Mouse (Mus musculus) megakaryocyte, embryonic 14.5 days (primary cell): ENCODE data around the gene Nat9. TPM values are rescaled to one million over a fixed set of nuclear protein-coding genes. Genes with fewer than 3 reads are reported as not detected.

Source experiments
- H3K27me3 ChIP-seq: replicated peaks from 2 replicates; pipeline ENCODE3; 2012; ENCODE audit warnings: inconsistent platforms
- H3K36me3 ChIP-seq: replicated peaks from 2 replicates; pipeline ENCODE3; 2012; ENCODE audit warnings: low read length, inconsistent platforms, mixed read lengths
- H3K4me1 ChIP-seq: 2 replicates; pipeline ENCODE4 v1.6.1; 2012; ENCODE audit warnings: inconsistent platforms
- H3K4me3 ChIP-seq: replicated peaks from 2 replicates; pipeline ENCODE3; 2012; ENCODE audit warnings: moderate library complexity, mild to moderate bottlenecking, inconsistent platforms
- H3K9me3 ChIP-seq: 2 replicates; pipeline ENCODE4 v1.6.1; 2012; ENCODE audit warnings: inconsistent platforms
- FLI1 ChIP-seq: IDR thresholded peaks from 2 replicates; pipeline ENCODE4 v1.6.1; 2012; ENCODE audit warnings: low read length, inconsistent platforms, mixed read lengths
- GATA1 ChIP-seq: IDR thresholded peaks from 3 replicates; pipeline ENCODE4 v1.6.1; 2012; ENCODE audit warnings: mixed read lengths, low read length, inconsistent platforms, borderline replicate concordance
- polyA plus RNA-seq: library from polyadenylated mRNA; stranded (reverse); fragments of >175 nt; gene quantifications from 2 replicates; pipeline ENCODE4 v1.2.3, GENCODE M21; 2012; ENCODE audit warnings: low replicate concordance; ENCODE audit not compliant: insufficient read depth

Nat9 gene
- polyA plus RNA-seq, 1 experiment, result 27.1 TPM

DNA sequence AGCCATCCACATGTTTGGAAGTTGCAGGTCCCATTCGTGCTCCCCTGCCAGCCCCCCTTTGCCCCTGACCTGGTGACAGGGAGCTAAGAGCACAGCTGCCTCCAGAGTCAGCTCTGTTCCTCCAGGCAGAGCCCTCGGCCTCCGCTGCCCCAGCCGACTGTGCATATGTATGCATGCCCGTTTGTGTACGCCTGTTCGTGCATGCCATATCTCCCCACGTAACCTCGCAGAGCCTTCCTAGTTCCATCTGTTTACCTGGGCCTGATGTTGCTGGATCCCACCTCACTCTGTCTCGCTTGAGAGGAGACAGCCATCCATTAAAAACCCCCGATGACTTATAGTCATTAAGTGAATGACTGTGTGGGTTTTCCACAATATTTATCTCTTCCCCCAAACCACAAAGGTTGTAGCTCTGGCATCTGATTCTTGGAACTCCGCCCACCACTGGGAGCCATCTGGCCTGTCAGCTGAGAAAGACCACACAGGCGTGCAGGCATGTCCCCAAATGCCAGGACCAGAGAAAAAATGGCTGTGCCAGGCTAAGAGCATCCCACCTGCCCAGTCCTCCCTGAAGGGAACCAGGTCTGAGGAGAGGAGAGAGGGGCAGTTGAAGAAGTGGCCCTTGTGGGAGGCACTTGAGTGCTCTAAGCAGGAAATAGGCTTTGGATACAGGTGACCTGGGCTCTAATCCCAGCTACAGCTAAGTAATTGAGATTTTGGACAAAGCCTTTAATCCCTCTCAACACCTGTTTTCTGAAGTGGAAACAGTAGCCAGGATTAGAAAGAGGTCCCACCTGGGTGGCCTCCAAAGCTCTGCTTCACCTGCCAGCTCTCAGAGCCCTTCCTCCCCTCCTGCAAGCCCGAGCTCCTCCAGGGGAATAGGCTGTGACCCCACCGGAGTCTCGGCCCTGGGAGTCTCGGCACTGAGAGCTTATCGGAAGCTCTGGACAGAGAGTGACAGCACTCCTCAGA, 30.1 kb upstream of the Nat9 start:
- no peak for TF ChIP-seq FLI1
- no peak for TF ChIP-seq GATA1
- Histone ChIP-seq H3K4me1 (peaks cover 35% of the 10 kb centered on the region), H3K36me3 (peaks cover 82% of the 10 kb centered on the region), H3K9me3 (no peaks in the 10 kb centered on the region), H3K27me3 (peaks cover 3% of the 10 kb centered on the region), H3K4me3 (no peak overlapping the region)

GRCm38 (mm10) chr11:115215123-115215522, 27.5 kb upstream of the Nat9 start:
- H3K36me3 ChIP-seq, result peaks cover 86% of the 10 kb centered on the region
- no peaks in the 10 kb centered on the region for H3K9me3 ChIP-seq
- TF ChIP-seq FLI1 (no peak), GATA1 (no peak)
- peaks cover 3% of the 10 kb centered on the region for H3K27me3 ChIP-seq
- H3K4me1 ChIP-seq, result peaks cover 41% of the 10 kb centered on the region
- H3K4me3 ChIP-seq, result no peak overlapping the region

GRCm38 (mm10) chr11:115212116-115212515, 24.5 kb upstream of the Nat9 start:
- TF ChIP-seq FLI1 (no peak), GATA1 (no peak)
- peaks cover 16% of the 10 kb centered on the region for H3K4me1 ChIP-seq
- no peaks in the 10 kb centered on the region for H3K9me3 ChIP-seq
- peaks cover 91% of the 10 kb centered on the region for H3K36me3 ChIP-seq
- peaks cover 3% of the 10 kb centered on the region for H3K27me3 ChIP-seq
- no peak overlapping the region for H3K4me3 ChIP-seq

GRCm38 (mm10) chr11:115209958-115210357, 22.3 kb upstream of the Nat9 start:
- Histone ChIP-seq H3K9me3 (no peaks in the 10 kb centered on the region), H3K4me3 (no peak overlapping the region), H3K36me3 (peaks cover 94% of the 10 kb centered on the region), H3K4me1 (peaks cover 22% of the 10 kb centered on the region), H3K27me3 (peaks cover 3% of the 10 kb centered on the region)
- TF ChIP-seq FLI1, result no peak
- TF ChIP-seq GATA1, result no peak

- Histone ChIP-seq H3K9me3 (no peaks in the 10 kb centered on the region), H3K27me3 (peaks cover 3% of the 10 kb centered on the region), H3K4me1 (peaks cover 22% of the 10 kb centered on the region), H3K36me3 (peaks cover 95% of the 10 kb centered on the region), H3K4me3 (no peak overlapping the region)
- TF ChIP-seq FLI1 (no peak), GATA1 (no peak)
Measured at GRCm38 (mm10) chr11:115208776-115209732, 21.4 kb upstream of the Nat9 start.

DNA sequence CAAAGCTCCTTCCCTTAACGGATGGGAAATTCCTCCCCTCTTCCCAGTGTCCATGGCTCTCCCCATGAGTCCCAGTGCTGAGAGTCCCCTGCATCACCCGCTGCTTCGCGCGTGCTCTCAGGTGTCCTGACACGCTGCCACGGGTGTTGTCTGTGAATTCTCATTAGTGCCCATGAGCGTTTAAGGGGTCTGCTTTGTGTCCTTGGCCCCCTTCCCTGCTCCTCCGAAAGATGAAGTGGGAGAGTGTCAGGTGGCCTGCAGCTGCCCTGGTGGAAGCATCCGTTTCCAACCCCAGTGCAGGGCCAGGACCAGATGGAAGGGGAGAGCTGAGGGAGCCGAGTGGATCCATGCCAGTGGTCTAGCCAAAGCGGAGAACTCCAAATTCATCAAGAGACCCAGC, 20.5 kb upstream of the Nat9 start:
- peaks cover 22% of the 10 kb centered on the region for H3K4me1 ChIP-seq

GRCm38 (mm10) chr11:115202756-115203155, 15.1 kb upstream of the Nat9 start:
- no peak for TF ChIP-seq FLI1
- Histone ChIP-seq H3K27me3 (no peaks in the 10 kb centered on the region), H3K9me3 (no peaks in the 10 kb centered on the region), H3K4me1 (peaks cover 14% of the 10 kb centered on the region), H3K36me3 (peaks cover 99% of the 10 kb centered on the region), H3K4me3 (no peak overlapping the region)

More for the DNA sequence above, 20.5 kb upstream of the Nat9 start:
- Histone ChIP-seq H3K36me3 (peaks cover 97% of the 10 kb centered on the region), H3K9me3 (no peaks in the 10 kb centered on the region), H3K27me3 (no peaks in the 10 kb centered on the region), H3K4me3 (no peak overlapping the region)
- TF ChIP-seq GATA1, result no peak
- no peak for TF ChIP-seq FLI1

DNA sequence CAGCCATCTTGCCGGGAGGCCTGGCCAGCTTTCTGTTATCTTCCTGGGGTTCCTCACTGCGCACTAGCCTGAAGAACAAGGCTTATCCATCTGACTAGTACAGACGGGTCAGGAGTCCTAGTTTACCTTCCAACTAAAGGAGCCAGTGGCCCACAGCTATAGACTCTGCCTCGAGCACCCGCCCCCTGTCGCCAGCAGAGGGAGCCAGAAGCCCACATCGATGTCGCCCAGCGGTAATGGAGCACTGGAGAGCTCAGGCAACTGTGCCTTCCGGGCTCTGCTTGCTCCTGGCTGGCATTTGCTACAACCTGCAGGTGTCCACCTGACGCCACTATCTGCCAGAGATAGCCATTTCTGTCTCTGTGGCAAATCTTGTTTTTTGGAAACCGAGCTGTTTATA, 14.7 kb upstream of the Nat9 start:
- peaks cover 99% of the 10 kb centered on the region for H3K36me3 ChIP-seq
- H3K4me1 ChIP-seq, result peaks cover 14% of the 10 kb centered on the region
- no peaks in the 10 kb centered on the region for H3K9me3 ChIP-seq
- H3K27me3 ChIP-seq, result no peaks in the 10 kb centered on the region
- TF ChIP-seq GATA1, result no peak
- no peak for TF ChIP-seq FLI1
- H3K4me3 ChIP-seq, result no peak overlapping the region

GRCm38 (mm10) chr11:115200520-115200919, 12.9 kb upstream of the Nat9 start:
- Histone ChIP-seq H3K4me3 (no peak overlapping the region), H3K27me3 (no peaks in the 10 kb centered on the region), H3K9me3 (no peaks in the 10 kb centered on the region), H3K4me1 (peaks cover 23% of the 10 kb centered on the region), H3K36me3 (peaks cover 95% of the 10 kb centered on the region)
- TF ChIP-seq GATA1 (no peak), FLI1 (no peak)
